Mouse (Mus musculus): ENCODE measurements around the gene Zbtb8a. TPM values are rescaled to one million over a fixed set of nuclear protein-coding genes. Genes with fewer than 3 reads are reported as not detected.

The Zbtb8a gene
- total and polyA plus RNA-seq, 3 experiments: 0.89 to 1.6 TPM; not detected in 1

- TF ChIP-seq POLR2AphosphoS5 (IDR thresholded peaks at IDR 0.05; ENCODE audit: borderline replicate concordance, low read depth, low read length): no peak
- H3K36me3 ChIP-seq (ENCODE audit: control insufficient read depth in 1 of 2, insufficient read depth in 2 of 2, low read length in 2 of 2): no peaks in the 10 kb centered on the region
- H3K27ac ChIP-seq (ENCODE audit: control insufficient read depth, low read depth, low read length): no peak overlapping the region
- no peaks in the 10 kb centered on the region for H3K4me1 ChIP-seq (ENCODE audit: control insufficient read depth in 1 of 2, insufficient read depth in 2 of 2, low read length in 2 of 2)
- no peak overlapping the region for H3K4me3 ChIP-seq (ENCODE audit: control insufficient read depth in 1 of 2, insufficient read depth in 1 of 2, low read depth in 2 of 2, low read length in 2 of 2)
- no peak for DNase-seq (ENCODE audit: low read depth, low spot score)
- H3K9me3 ChIP-seq (replicated peaks; ENCODE audit: insufficient read depth, low read length): no peaks in the 10 kb centered on the region
- no peaks in the 10 kb centered on the region for H3K27me3 ChIP-seq (ENCODE audit: control insufficient read depth in 1 of 2, insufficient read depth in 2 of 2, low read length in 2 of 2)
- H3K9ac ChIP-seq (ENCODE audit: control insufficient read depth, low read depth, low read length, poor library complexity, severe bottlenecking): no peak overlapping the region
- no peaks in the 10 kb centered on the region for H3K79me2 ChIP-seq (ENCODE audit: control insufficient read depth, insufficient read depth, low read length, poor library complexity)
Observed at GRCm38 (mm10) chr4:129353176-129353575, 24.7 kb downstream of the Zbtb8a start.

GRCm38 (mm10) chr4:129351111-129351510 is 26.8 kb downstream of the Zbtb8a start:
- Histone ChIP-seq H3K27me3 (ENCODE audit: control insufficient read depth in 1 of 2, insufficient read depth in 2 of 2, low read length in 2 of 2) (no peaks in the 10 kb centered on the region), H3K79me2 (ENCODE audit: control insufficient read depth, insufficient read depth, low read length, poor library complexity) (no peaks in the 10 kb centered on the region), H3K4me1 (ENCODE audit: control insufficient read depth in 1 of 2, insufficient read depth in 2 of 2, low read length in 2 of 2) (peaks cover 2 to 3% of the 10 kb centered on the region in 2 experiments; a peak in 2 of 4 replicates), H3K27ac (ENCODE audit: control insufficient read depth, low read depth, low read length) (no peak overlapping the region), H3K9ac (ENCODE audit: control insufficient read depth, low read depth, low read length, poor library complexity, severe bottlenecking) (no peak overlapping the region), H3K36me3 (ENCODE audit: control insufficient read depth in 1 of 2, insufficient read depth in 2 of 2, low read length in 2 of 2) (peaks cover 0 to under 1% of the 10 kb centered on the region in 2 experiments; a peak in 1 of 4 replicates), H3K4me3 (ENCODE audit: control insufficient read depth in 1 of 2, insufficient read depth in 1 of 2, low read depth in 2 of 2, low read length in 2 of 2) (no peak overlapping the region), H3K9me3 (replicated peaks; ENCODE audit: insufficient read depth, low read length) (no peaks in the 10 kb centered on the region)
- DNase-seq (ENCODE audit: low read depth, low spot score): no peak
- TF ChIP-seq TAL1 (IDR thresholded peaks at IDR 0.05; ENCODE audit: low read length) (no peak), SIN3A (IDR thresholded peaks at IDR 0.05; ENCODE audit: low read length) (no peak), NRF1 (IDR thresholded peaks at IDR 0.05; ENCODE audit: insufficient read depth, low read depth, low read length, poor library complexity, severe bottlenecking) (no peak), POLR2A (IDR thresholded peaks at IDR 0.05; ENCODE audit: control insufficient read depth in 1 of 2, insufficient read depth in 1 of 2, low read depth in 1 of 2, low read length in 2 of 2, poor library complexity in 1 of 2) (no peak), MYC (IDR thresholded peaks at IDR 0.05; ENCODE audit: low read depth, low read length) (no peak), ELF1 (IDR thresholded peaks at IDR 0.05; ENCODE audit: low read depth, low read length) (no peak), TCF12 (IDR thresholded peaks at IDR 0.05; ENCODE audit: low read depth, low read length) (no peak), JUND (IDR thresholded peaks at IDR 0.05; ENCODE audit: low read depth, low read length) (no peak), MXI1 (IDR thresholded peaks at IDR 0.05; ENCODE audit: low read depth, low read length) (no peak), UBTF (IDR thresholded peaks at IDR 0.05; ENCODE audit: borderline replicate concordance, insufficient read depth, low read depth, low read length) (no peak), RCOR1 (IDR thresholded peaks at IDR 0.05; ENCODE audit: low read depth, low read length) (no peak), USF1 (IDR thresholded peaks at IDR 0.05; ENCODE audit: low read depth, low read length) (no peak), ETS1 (IDR thresholded peaks at IDR 0.05; ENCODE audit: low read depth, low read length) (no peak), BHLHE40 (IDR thresholded peaks at IDR 0.05; ENCODE audit: borderline replicate concordance, low read depth, low read length) (no peak), ZKSCAN1 (IDR thresholded peaks at IDR 0.05; ENCODE audit: low read depth, low read length) (no peak), SMC3 (IDR thresholded peaks at IDR 0.05; ENCODE audit: low read depth, low read length) (no peak), MEF2A (IDR thresholded peaks at IDR 0.05; ENCODE audit: extremely low read depth, insufficient replicate concordance, low read depth, low read length, poor library complexity, severe bottlenecking) (no peak), GABPA (IDR thresholded peaks at IDR 0.05; ENCODE audit: low read depth, low read length) (no peak), POLR2AphosphoS2 (IDR thresholded peaks at IDR 0.05; ENCODE audit: low read length) (no peak)

Measured in MEL (cell line).